Mouse (Mus musculus) heart, embryonic 11.5 days (tissue): ENCODE results near the gene Hras. TPM values are rescaled to one million over a fixed set of nuclear protein-coding genes. Genes with fewer than 3 reads are reported as not detected.

Source experiments
- ATAC-seq: fragments of 200-750 bp; cut with Nextera tagmentation; replicated peaks from 2 replicates; pipeline ENCODE4 v1.8.0; 2017; ENCODE audit warnings: moderate library complexity; ENCODE audit not compliant: insufficient number of reproducible peaks, low FRiP score, low TSS enrichment
- H3K27ac ChIP-seq: fragments of 300-500 bp; sonication (generic); 2 replicates; pipeline ENCODE4 v1.5.1; 2014; ENCODE audit warnings: mild to moderate bottlenecking, low read depth, low read length
- H3K27me3 ChIP-seq: fragments of 300-500 bp; sonication (generic); 2 replicates; pipeline ENCODE4 v1.6.1; 2014; ENCODE audit warnings: mild to moderate bottlenecking, low read length, mixed read lengths; ENCODE audit not compliant: control insufficient read depth, insufficient read depth
- H3K36me3 ChIP-seq: fragments of 300-500 bp; sonication (generic); 2 replicates; pipeline ENCODE4 v1.6.1; 2014; ENCODE audit warnings: mild to moderate bottlenecking, low read length, moderate library complexity, mixed read lengths; ENCODE audit not compliant: control insufficient read depth, insufficient read depth
- H3K4me1 ChIP-seq: fragments of 300-500 bp; sonication (generic); 2 replicates; pipeline ENCODE4 v1.6.1; 2014; ENCODE audit warnings: low read length; ENCODE audit not compliant: control insufficient read depth, insufficient read depth
- H3K4me2 ChIP-seq: fragments of 300-500 bp; sonication (generic); 2 replicates; pipeline ENCODE4 v1.6.1; 2014; ENCODE audit warnings: mild to moderate bottlenecking, moderate library complexity
- H3K4me3 ChIP-seq: fragments of 300-500 bp; sonication (generic); 2 replicates; pipeline ENCODE4 v1.5.1; 2014; ENCODE audit warnings: low read depth, low read length
- H3K9ac ChIP-seq: fragments of 300-500 bp; sonication (generic); 2 replicates; pipeline ENCODE4 v1.6.1; 2014; ENCODE audit warnings: mild to moderate bottlenecking, low read depth, low read length, moderate library complexity
- H3K9me3 ChIP-seq: fragments of 300-500 bp; sonication (generic); replicated peaks from 2 replicates; pipeline ENCODE4 v1.6.1; 2016; ENCODE audit warnings: low read length; ENCODE audit not compliant: control insufficient read depth
- WGBS: fragments of 180-500 bp; shearing (Covaris S2); extraction: QIAGEN DNeasy Blood & Tissue Kit; methylation state at CpG from one replicate; pipeline ENCODE4 v1.1.7; 2014; ENCODE audit not compliant: insufficient replicate concordance; 5-methylcytosine and 5-hydroxymethylcytosine counted together
- polyA plus RNA-seq: library from polyadenylated mRNA; unstranded; fragments of >200 nt; fragmentation: Nextera tagmentation; extraction: Ambion mirVana; gene quantifications from 2 replicates; pipeline ENCODE4 v1.2.1, GENCODE M21; 2014

Gene Hras
- polyA plus RNA-seq, 1 experiment from 2014 or later: 73.1 TPM

- no peak overlapping the region for H3K27ac ChIP-seq
- H3K9ac ChIP-seq: 0 out of 2 replicates have a peak overlapping the region, but pooled peaks have one; percentile 5
- H3K4me1 ChIP-seq: peaks cover 11% of the 10 kb centered on the region; the same call in 1 of the 2 replicates
- no peaks in the 10 kb centered on the region for H3K9me3 ChIP-seq
- no peaks in the 10 kb centered on the region for H3K27me3 ChIP-seq
- no peak for ATAC-seq
- WGBS: 79% methylated on average over 6 of the region's 6 CpGs
- peaks cover 21% of the 10 kb centered on the region for H3K36me3 ChIP-seq
- H3K4me3 ChIP-seq: no peak overlapping the region
- no peak overlapping the region for H3K4me2 ChIP-seq
Measured at GRCm38 (mm10) chr7:141164850-141165249, 29.0 kb downstream of the Hras start.

DNA sequence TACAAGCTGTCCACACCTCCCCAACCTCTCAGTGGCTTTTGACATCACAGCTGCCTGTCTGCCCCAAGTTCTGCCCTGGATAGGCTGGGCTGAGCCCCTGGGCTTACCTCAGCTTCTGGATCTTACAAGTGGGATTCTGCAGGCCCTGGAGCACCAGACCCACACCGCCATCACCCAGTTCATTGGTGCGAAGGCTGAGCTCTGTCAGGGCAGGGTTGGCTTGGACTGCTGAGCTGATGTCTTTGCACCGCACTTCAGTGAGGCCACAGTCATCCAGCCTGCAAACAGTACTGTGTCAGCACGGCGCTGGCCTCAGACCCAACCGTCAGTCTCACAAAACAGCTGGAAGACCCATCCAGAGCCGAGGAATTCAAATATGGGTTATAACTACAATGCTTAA lies 29.4 kb downstream of the Hras start:
- no peak for ATAC-seq
- 86% methylated on average over 7 of the region's 7 CpGs for WGBS

DNA sequence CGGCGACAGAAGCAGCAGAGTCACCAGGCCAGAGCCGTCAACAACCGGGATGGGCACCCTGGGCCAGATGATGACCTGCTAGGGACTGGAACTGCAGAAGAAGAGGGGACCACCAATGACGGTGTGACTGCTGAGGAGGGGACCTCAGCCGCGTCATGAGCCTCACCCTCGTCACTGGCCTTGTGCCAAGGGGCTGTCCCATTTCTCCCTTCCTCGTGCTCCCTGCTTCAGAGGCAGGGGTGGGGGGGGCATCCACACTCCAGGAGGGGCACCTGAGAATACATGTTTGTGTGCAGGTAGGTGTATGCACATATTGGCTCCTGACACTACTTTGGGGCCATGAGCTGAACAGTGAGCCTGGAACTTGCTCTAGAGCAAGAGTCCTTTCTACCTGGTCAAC lies 38.4 kb downstream of the Hras start:
- 88% methylated on average over 9 of the region's 9 CpGs for WGBS
- Histone ChIP-seq H3K9me3 (no peaks in the 10 kb centered on the region), H3K27me3 (no peaks in the 10 kb centered on the region), H3K4me2 (no peak overlapping the region), H3K9ac (no peak overlapping the region), H3K4me1 (no peaks in the 10 kb centered on the region), H3K36me3 (peaks cover 30% of the 10 kb centered on the region), H3K4me3 (no peak overlapping the region), H3K27ac (no peak overlapping the region)
- ATAC-seq: no peak

More for the DNA sequence above, 29.4 kb downstream of the Hras start:
- Histone ChIP-seq H3K4me1 (peaks cover 8% of the 10 kb centered on the region; the same call in 1 of the 2 replicates), H3K36me3 (peaks cover 24% of the 10 kb centered on the region), H3K27ac (0 out of 2 replicates have a peak overlapping the region, but pooled peaks have one; percentile 6), H3K4me3 (no peak overlapping the region), H3K4me2 (no peak overlapping the region), H3K27me3 (no peaks in the 10 kb centered on the region), H3K9ac (0 out of 2 replicates have a peak overlapping the region, but pooled peaks have one; percentile 5), H3K9me3 (no peaks in the 10 kb centered on the region)

DNA sequence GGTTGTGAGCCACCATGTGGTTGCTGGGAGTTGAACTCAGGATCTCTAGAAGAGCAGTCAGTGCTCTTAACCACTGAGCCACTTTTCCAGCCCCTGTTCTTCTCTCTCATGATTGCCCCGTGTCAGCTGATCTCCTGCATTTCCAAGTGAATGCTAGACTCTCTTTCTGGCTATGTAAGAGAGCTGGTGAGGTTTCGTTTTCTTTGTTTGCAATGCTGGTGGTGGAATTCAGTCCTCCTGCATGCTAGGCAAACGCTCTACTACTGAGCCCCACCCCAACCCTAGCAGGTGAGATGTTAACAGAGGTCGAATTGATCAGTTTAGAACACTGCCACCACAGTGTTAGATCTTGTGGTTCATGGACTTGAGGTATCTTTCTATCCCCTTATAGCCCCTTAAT lies 45.2 kb downstream of the Hras start:
- ATAC-seq: no peak
- no peak overlapping the region for H3K27ac ChIP-seq
- H3K36me3 ChIP-seq: peaks cover 19% of the 10 kb centered on the region
- no peak overlapping the region for H3K4me2 ChIP-seq
- no peak overlapping the region for H3K4me3 ChIP-seq
- H3K27me3 ChIP-seq: no peaks in the 10 kb centered on the region
- no peaks in the 10 kb centered on the region; the same call in 1 of the 2 replicates for H3K4me1 ChIP-seq
- no peaks in the 10 kb centered on the region for H3K9me3 ChIP-seq
- WGBS: 75% methylated on average over 4 of the region's 4 CpGs
- no peak overlapping the region for H3K9ac ChIP-seq

GRCm38 (mm10) chr7:141147044-141147443 lies 46.8 kb downstream of the Hras start:
- Histone ChIP-seq H3K4me2 (no peak overlapping the region), H3K9ac (no peak overlapping the region), H3K27me3 (no peaks in the 10 kb centered on the region)

GRCm38 (mm10) chr7:141146043-141146595 lies 47.7 kb downstream of the Hras start:
- no peak overlapping the region for H3K27ac ChIP-seq
- no peaks in the 10 kb centered on the region; the same call in 1 of the 2 replicates for H3K4me1 ChIP-seq
- H3K36me3 ChIP-seq: peaks cover 11% of the 10 kb centered on the region
- H3K27me3 ChIP-seq: no peaks in the 10 kb centered on the region
- H3K9me3 ChIP-seq: no peaks in the 10 kb centered on the region
- no peak overlapping the region for H3K4me3 ChIP-seq
- 85% methylated on average over 12 of the region's 12 CpGs for WGBS
- ATAC-seq: peak; percentile 71
- H3K9ac ChIP-seq: peak overlapping the region; percentile 54; the same call in 1 of the 2 replicates
- H3K4me2 ChIP-seq: no peak overlapping the region

More at GRCm38 (mm10) chr7:141147044-141147443, 46.8 kb downstream of the Hras start:
- Histone ChIP-seq H3K4me1 (no peaks in the 10 kb centered on the region; the same call in 1 of the 2 replicates), H3K9me3 (no peaks in the 10 kb centered on the region), H3K36me3 (peaks cover 15% of the 10 kb centered on the region), H3K27ac (no peak overlapping the region), H3K4me3 (no peak overlapping the region)
- ATAC-seq: no peak
- 67% methylated on average over 6 of the region's 6 CpGs for WGBS

GRCm38 (mm10) chr7:141145403-141145802 lies 48.4 kb downstream of the Hras start:
- ATAC-seq: no peak
- Histone ChIP-seq H3K9me3 (no peaks in the 10 kb centered on the region), H3K36me3 (peaks cover 7% of the 10 kb centered on the region; the same call in 1 of the 2 replicates), H3K4me3 (no peak overlapping the region), H3K9ac (peak overlapping the region; percentile 54; the same call in 1 of the 2 replicates), H3K27ac (no peak overlapping the region), H3K4me2 (no peak overlapping the region; the same call in 1 of the 2 replicates), H3K27me3 (no peaks in the 10 kb centered on the region), H3K4me1 (no peaks in the 10 kb centered on the region; the same call in 1 of the 2 replicates)
- 37% methylated on average over 1 of the region's 1 CpGs for WGBS

- peaks cover 7% of the 10 kb centered on the region; the same call in 1 of the 2 replicates for H3K36me3 ChIP-seq
- no peak overlapping the region for H3K27ac ChIP-seq
- no peaks in the 10 kb centered on the region; the same call in 1 of the 2 replicates for H3K4me1 ChIP-seq
- no peaks in the 10 kb centered on the region for H3K27me3 ChIP-seq
- ATAC-seq: no peak
- no peak overlapping the region for H3K9ac ChIP-seq
- no peaks in the 10 kb centered on the region for H3K9me3 ChIP-seq
- H3K4me3 ChIP-seq: no peak overlapping the region
- WGBS: 91% methylated on average over 3 of the region's 3 CpGs
- H3K4me2 ChIP-seq: no peak overlapping the region
Measured at GRCm38 (mm10) chr7:141144650-141145049, 49.2 kb downstream of the Hras start.

DNA sequence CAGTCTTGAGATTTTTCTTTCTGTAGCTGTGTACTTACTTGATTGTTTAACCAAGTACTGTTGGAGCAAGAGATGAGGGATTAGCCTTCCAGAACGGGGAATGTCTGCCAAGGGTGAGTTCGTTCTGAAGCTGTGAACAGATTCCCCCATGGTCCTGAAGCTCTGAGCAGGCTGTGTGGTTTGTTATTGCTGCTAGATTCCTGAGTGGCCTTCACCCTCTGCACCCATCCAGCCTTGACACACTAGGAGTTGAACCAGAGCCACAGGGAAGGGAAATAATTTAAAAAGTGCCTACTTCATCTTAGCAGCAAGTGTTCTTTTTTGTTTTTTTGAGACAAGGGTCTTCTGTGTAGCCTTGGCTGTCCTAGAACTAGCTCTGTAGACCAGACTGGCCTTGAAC lies 49.9 kb downstream of the Hras start:
- no peak overlapping the region for H3K4me2 ChIP-seq
- H3K27ac ChIP-seq: no peak overlapping the region
- peaks cover 7% of the 10 kb centered on the region; the same call in 1 of the 2 replicates for H3K36me3 ChIP-seq
- no peak for ATAC-seq
- H3K4me3 ChIP-seq: no peak overlapping the region
- WGBS: 83% methylated on average over 2 of the region's 2 CpGs
- H3K9ac ChIP-seq: no peak overlapping the region
- no peaks in the 10 kb centered on the region; the same call in 1 of the 2 replicates for H3K4me1 ChIP-seq
- no peaks in the 10 kb centered on the region for H3K27me3 ChIP-seq
- no peaks in the 10 kb centered on the region for H3K9me3 ChIP-seq
